Mouse (Mus musculus): ENCODE measurements around the gene Tjap1. TPM values are rescaled to one million over a fixed set of nuclear protein-coding genes. Genes with fewer than 3 reads are reported as not detected.

Gene Tjap1
- polyA plus RNA-seq, 1 experiment: 12.7 TPM

GRCm38 (mm10) chr17:46237079-46237478, 45.7 kb downstream of the Tjap1 start:
- Histone ChIP-seq H3K9me3 (ENCODE audit: control insufficient read depth, low read length) (no peaks in the 10 kb centered on the region), H3K4me1 (ENCODE audit: control insufficient read depth) (peaks cover 23% of the 10 kb centered on the region), H3K36me3 (ENCODE audit: control insufficient read depth) (peaks cover 93% of the 10 kb centered on the region), H3K4me3 (replicated peaks) (no peak overlapping the region), H3K27me3 (ENCODE audit: control insufficient read depth) (no peaks in the 10 kb centered on the region)
- TF ChIP-seq GATA1 (IDR thresholded peaks at IDR 0.05; ENCODE audit: low read length): no peak
- TF ChIP-seq TAL1 (IDR thresholded peaks at IDR 0.05; ENCODE audit: low read length): no peak

- Histone ChIP-seq H3K36me3 (ENCODE audit: control insufficient read depth) (peaks cover 91% of the 10 kb centered on the region), H3K27me3 (ENCODE audit: control insufficient read depth) (no peaks in the 10 kb centered on the region), H3K9me3 (ENCODE audit: control insufficient read depth, low read length) (no peaks in the 10 kb centered on the region)
Measured at GRCm38 (mm10) chr17:46236067-46236466, 46.8 kb downstream of the Tjap1 start.

GRCm38 (mm10) chr17:46227576-46227975, 55.2 kb downstream of the Tjap1 start:
- TF ChIP-seq TAL1 (IDR thresholded peaks at IDR 0.05; ENCODE audit: low read length) (no peak), GATA1 (IDR thresholded peaks at IDR 0.05; ENCODE audit: low read length) (no peak)
- no peaks in the 10 kb centered on the region for H3K27me3 ChIP-seq (ENCODE audit: control insufficient read depth)
- H3K4me3 ChIP-seq (replicated peaks): no peak overlapping the region
- no peaks in the 10 kb centered on the region for H3K9me3 ChIP-seq (ENCODE audit: control insufficient read depth, low read length)
- H3K36me3 ChIP-seq (ENCODE audit: control insufficient read depth): peaks cover 96% of the 10 kb centered on the region
- H3K4me1 ChIP-seq (ENCODE audit: control insufficient read depth): no peaks in the 10 kb centered on the region

More at GRCm38 (mm10) chr17:46236067-46236466, 46.8 kb downstream of the Tjap1 start:
- H3K4me1 ChIP-seq (ENCODE audit: control insufficient read depth): peaks cover 23% of the 10 kb centered on the region
- no peak for TF ChIP-seq GATA1 (IDR thresholded peaks at IDR 0.05; ENCODE audit: low read length)
- no peak for TF ChIP-seq TAL1 (IDR thresholded peaks at IDR 0.05; ENCODE audit: low read length)
- H3K4me3 ChIP-seq (replicated peaks): no peak overlapping the region

- H3K4me3 ChIP-seq (replicated peaks): no peak overlapping the region
- H3K27me3 ChIP-seq (ENCODE audit: control insufficient read depth): no peaks in the 10 kb centered on the region
- H3K9me3 ChIP-seq (ENCODE audit: control insufficient read depth, low read length): no peaks in the 10 kb centered on the region
- no peaks in the 10 kb centered on the region for H3K4me1 ChIP-seq (ENCODE audit: control insufficient read depth)
- no peak for TF ChIP-seq TAL1 (IDR thresholded peaks at IDR 0.05; ENCODE audit: low read length)
- no peak for TF ChIP-seq GATA1 (IDR thresholded peaks at IDR 0.05; ENCODE audit: low read length)
- peaks cover 96% of the 10 kb centered on the region for H3K36me3 ChIP-seq (ENCODE audit: control insufficient read depth)
Measured at GRCm38 (mm10) chr17:46221601-46222000, 61.2 kb downstream of the Tjap1 start.

GRCm38 (mm10) chr17:46210550-46210949, 72.3 kb downstream of the Tjap1 start:
- no peak overlapping the region for H3K4me3 ChIP-seq (replicated peaks)
- peaks cover 92% of the 10 kb centered on the region for H3K36me3 ChIP-seq (ENCODE audit: control insufficient read depth)
- no peaks in the 10 kb centered on the region for H3K9me3 ChIP-seq (ENCODE audit: control insufficient read depth, low read length)
- H3K4me1 ChIP-seq (ENCODE audit: control insufficient read depth): no peaks in the 10 kb centered on the region
- H3K27me3 ChIP-seq (ENCODE audit: control insufficient read depth): no peaks in the 10 kb centered on the region
- TF ChIP-seq GATA1 (IDR thresholded peaks at IDR 0.05; ENCODE audit: low read length) (no peak), TAL1 (IDR thresholded peaks at IDR 0.05; ENCODE audit: low read length) (no peak)

Other genes with a start within 250 kb of the Tjap1 start
- 7.7 and 9.7 TPM in 2 replicates for gene Mrps18a, start 172.0 kb downstream of the Tjap1 start, polyA plus RNA-seq (2012)
- gene Rsph9, start 138.8 kb downstream of the Tjap1 start, polyA plus RNA-seq (2012): 0.42 TPM in 1 of 2 replicates, not detected in the other
- 1.4 and 4.1 TPM in 2 replicates for gene Mad2l1bp, start 129.5 kb downstream of the Tjap1 start, polyA plus RNA-seq (2012)
- gene Gtpbp2, start 122.0 kb downstream of the Tjap1 start, polyA plus RNA-seq (2012): 15.3 and 19.3 TPM in 2 replicates
- gene Polh, start 80.4 kb downstream of the Tjap1 start, polyA plus RNA-seq (2012): 0.24 and 0.27 TPM in 2 replicates
- 0.36 and 0.51 TPM in 2 replicates for gene Xpo5, start 80.2 kb downstream of the Tjap1 start, polyA plus RNA-seq (2012)
- gene Polr1c, start 35.0 kb downstream of the Tjap1 start, polyA plus RNA-seq (2012): 1.2 and 1.6 TPM in 2 replicates
- gene Yipf3, start 34.9 kb downstream of the Tjap1 start, polyA plus RNA-seq (2012): 8.0 and 13.3 TPM in 2 replicates
- 0.15 and 0.27 TPM in 2 replicates for gene Lrrc73, start 29.5 kb downstream of the Tjap1 start, polyA plus RNA-seq (2012)
- not detected in 2 replicates for gene Dlk2, start 14.4 kb upstream of the Tjap1 start, polyA plus RNA-seq (2012)
- gene Abcc10, start 45.3 kb upstream of the Tjap1 start, polyA plus RNA-seq (2012): 0.17 and 0.34 TPM in 2 replicates
- gene Zfp318, start 100.7 kb upstream of the Tjap1 start, polyA plus RNA-seq (2012): 0.05 and 0.13 TPM in 2 replicates
- gene Crip3, start 145.9 kb upstream of the Tjap1 start, polyA plus RNA-seq (2012): not detected in 2 replicates
- not detected in 2 replicates for gene Slc22a7, start 155.4 kb upstream of the Tjap1 start, polyA plus RNA-seq (2012)
- 0.01 TPM in 2 replicates for gene Ttbk1, start 204.6 kb upstream of the Tjap1 start, polyA plus RNA-seq (2012)
- 1.5 and 1.9 TPM in 2 replicates for gene Dnph1, start 213.7 kb upstream of the Tjap1 start, polyA plus RNA-seq (2012)